Mouse (Mus musculus): ENCODE data around the gene Atp2a2. TPM values are rescaled to one million over a fixed set of nuclear protein-coding genes. Genes with fewer than 3 reads are reported as not detected.

Gene Atp2a2
- total and polyA plus RNA-seq, 3 experiments = 39.8 to 74.4 (median 73.6) TPM

GRCm38 (mm10) chr5:122509608-122510007 is 7.6 kb upstream of the Atp2a2 start:
- ATAC-seq (ENCODE audit: extremely low read depth, insufficient number of reproducible peaks, low FRiP score, poor library complexity, severe bottlenecking) (no peak), DNase-seq (ENCODE audit: low spot score) (no peak)
- TF ChIP-seq TAL1 (conservative IDR thresholded peaks at IDR 0.05; ENCODE audit: low read depth, low read length) (no peak), GATA1 (IDR thresholded peaks at IDR 0.05; ENCODE audit: borderline replicate concordance, low read length) (no peak), CTCF (IDR thresholded peaks at IDR 0.05; ENCODE audit: low read depth, low read length) (no peak), POLR2AphosphoS5 (IDR thresholded peaks at IDR 0.05; ENCODE audit: insufficient replicate concordance, low read depth, low read length) (no peak), GATA2 (IDR thresholded peaks at IDR 0.05; ENCODE audit: borderline replicate concordance, low read depth, low read length) (no peak)
- Histone ChIP-seq H3K9me3 (replicated peaks) (peaks cover 7% of the 10 kb centered on the region), H3K36me3 (replicated peaks) (no peaks in the 10 kb centered on the region), H3K4me1 (ENCODE audit: insufficient read depth, low read depth, low read length) (peaks cover 36% of the 10 kb centered on the region), H3K27me3 (ENCODE audit: insufficient read depth, low read length) (peaks cover 28% of the 10 kb centered on the region), H3K4me3 (ENCODE audit: low read depth, low read length) (no peak overlapping the region)

GRCm38 (mm10) chr5:122508861-122509306 is 6.9 kb upstream of the Atp2a2 start:
- ATAC-seq (ENCODE audit: extremely low read depth, insufficient number of reproducible peaks, low FRiP score, poor library complexity, severe bottlenecking) (no peak), DNase-seq (ENCODE audit: low spot score) (no peak)
- TF ChIP-seq POLR2AphosphoS5 (IDR thresholded peaks at IDR 0.05; ENCODE audit: insufficient replicate concordance, low read depth, low read length) = no peak
- no peak for TF ChIP-seq GATA1 (IDR thresholded peaks at IDR 0.05; ENCODE audit: borderline replicate concordance, low read length)
- no peak for TF ChIP-seq GATA2 (IDR thresholded peaks at IDR 0.05; ENCODE audit: borderline replicate concordance, low read depth, low read length)
- no peak for TF ChIP-seq CTCF (IDR thresholded peaks at IDR 0.05; ENCODE audit: low read depth, low read length)
- TF ChIP-seq TAL1 (conservative IDR thresholded peaks at IDR 0.05; ENCODE audit: low read depth, low read length) = no peak
- peaks cover 28% of the 10 kb centered on the region for H3K4me1 ChIP-seq (ENCODE audit: insufficient read depth, low read depth, low read length)
- H3K36me3 ChIP-seq (replicated peaks) = no peaks in the 10 kb centered on the region
- peaks cover 7% of the 10 kb centered on the region for H3K9me3 ChIP-seq (replicated peaks)
- peaks cover 32% of the 10 kb centered on the region for H3K27me3 ChIP-seq (ENCODE audit: insufficient read depth, low read length)
- H3K4me3 ChIP-seq (ENCODE audit: low read depth, low read length) = no peak overlapping the region

GRCm38 (mm10) chr5:122507396-122507795 is 5.4 kb upstream of the Atp2a2 start:
- no peak for ATAC-seq (ENCODE audit: extremely low read depth, insufficient number of reproducible peaks, low FRiP score, poor library complexity, severe bottlenecking)
- DNase-seq (ENCODE audit: low spot score) = no peak
- Histone ChIP-seq H3K4me1 (ENCODE audit: insufficient read depth, low read depth, low read length) (peaks cover 33% of the 10 kb centered on the region), H3K36me3 (replicated peaks) (no peaks in the 10 kb centered on the region), H3K9me3 (replicated peaks) (peaks cover 7% of the 10 kb centered on the region), H3K4me3 (ENCODE audit: low read depth, low read length) (no peak overlapping the region), H3K27me3 (ENCODE audit: insufficient read depth, low read length) (peaks cover 37% of the 10 kb centered on the region)
- TF ChIP-seq CTCF (IDR thresholded peaks at IDR 0.05; ENCODE audit: low read depth, low read length) (no peak), GATA1 (IDR thresholded peaks at IDR 0.05; ENCODE audit: borderline replicate concordance, low read length) (no peak), GATA2 (IDR thresholded peaks at IDR 0.05; ENCODE audit: borderline replicate concordance, low read depth, low read length) (no peak), TAL1 (conservative IDR thresholded peaks at IDR 0.05; ENCODE audit: low read depth, low read length) (no peak), POLR2AphosphoS5 (IDR thresholded peaks at IDR 0.05; ENCODE audit: insufficient replicate concordance, low read depth, low read length) (no peak)

DNA sequence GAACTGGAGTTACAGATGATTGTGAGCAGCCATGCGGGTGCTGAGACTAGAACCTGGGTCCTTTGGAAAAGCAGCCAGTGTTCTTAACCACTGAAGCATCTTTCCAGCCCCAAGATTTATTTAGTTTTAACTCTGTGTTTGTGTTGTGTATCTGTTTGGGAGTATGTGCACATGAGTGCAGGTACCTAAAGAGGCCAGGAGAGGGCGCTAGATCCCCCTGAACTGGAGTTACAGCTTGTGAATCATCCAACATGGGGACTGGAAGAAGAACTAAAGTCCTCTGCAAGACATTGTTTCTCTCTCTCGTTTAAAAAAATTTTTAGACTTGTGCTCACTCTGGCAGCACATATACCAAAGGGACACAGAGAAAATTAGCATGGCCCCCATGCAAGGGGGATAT is 4.4 kb upstream of the Atp2a2 start:
- no peak for DNase-seq (ENCODE audit: low spot score)
- TF ChIP-seq GATA1 (IDR thresholded peaks at IDR 0.05; ENCODE audit: borderline replicate concordance, low read length) = no peak
- no peak for TF ChIP-seq POLR2AphosphoS5 (IDR thresholded peaks at IDR 0.05; ENCODE audit: insufficient replicate concordance, low read depth, low read length)
- no peak for TF ChIP-seq TAL1 (conservative IDR thresholded peaks at IDR 0.05; ENCODE audit: low read depth, low read length)
- TF ChIP-seq GATA2 (IDR thresholded peaks at IDR 0.05; ENCODE audit: borderline replicate concordance, low read depth, low read length) = no peak
- no peak for TF ChIP-seq CTCF (IDR thresholded peaks at IDR 0.05; ENCODE audit: low read depth, low read length)
- peaks cover 33% of the 10 kb centered on the region for H3K27me3 ChIP-seq (ENCODE audit: insufficient read depth, low read length)
- peaks cover 7% of the 10 kb centered on the region for H3K9me3 ChIP-seq (replicated peaks)
- ATAC-seq (ENCODE audit: extremely low read depth, insufficient number of reproducible peaks, low FRiP score, poor library complexity, severe bottlenecking) = no peak
- H3K4me3 ChIP-seq (ENCODE audit: low read depth, low read length) = no peak overlapping the region
- no peaks in the 10 kb centered on the region for H3K36me3 ChIP-seq (replicated peaks)
- H3K4me1 ChIP-seq (ENCODE audit: insufficient read depth, low read depth, low read length) = peaks cover 25% of the 10 kb centered on the region

- ATAC-seq (ENCODE audit: extremely low read depth, insufficient number of reproducible peaks, low FRiP score, poor library complexity, severe bottlenecking) = no peak
- Histone ChIP-seq H3K36me3 (replicated peaks) (no peaks in the 10 kb centered on the region), H3K9me3 (replicated peaks) (peaks cover 7% of the 10 kb centered on the region), H3K4me3 (ENCODE audit: low read depth, low read length) (no peak overlapping the region), H3K4me1 (ENCODE audit: insufficient read depth, low read depth, low read length) (peaks cover 20% of the 10 kb centered on the region), H3K27me3 (ENCODE audit: insufficient read depth, low read length) (peaks cover 25% of the 10 kb centered on the region)
- DNase-seq (ENCODE audit: low spot score) = no peak
- TF ChIP-seq GATA2 (IDR thresholded peaks at IDR 0.05; ENCODE audit: borderline replicate concordance, low read depth, low read length) (no peak), CTCF (IDR thresholded peaks at IDR 0.05; ENCODE audit: low read depth, low read length) (no peak), GATA1 (IDR thresholded peaks at IDR 0.05; ENCODE audit: borderline replicate concordance, low read length) (no peak), TAL1 (conservative IDR thresholded peaks at IDR 0.05; ENCODE audit: low read depth, low read length) (no peak), POLR2AphosphoS5 (IDR thresholded peaks at IDR 0.05; ENCODE audit: insufficient replicate concordance, low read depth, low read length) (no peak)
Measured at GRCm38 (mm10) chr5:122505554-122505953, 3.5 kb upstream of the Atp2a2 start.

- H3K27me3 ChIP-seq (ENCODE audit: insufficient read depth, low read length) = peaks cover 15% of the 10 kb centered on the region
- peaks cover 18% of the 10 kb centered on the region for H3K4me1 ChIP-seq (ENCODE audit: insufficient read depth, low read depth, low read length)
- ATAC-seq (ENCODE audit: extremely low read depth, insufficient number of reproducible peaks, low FRiP score, poor library complexity, severe bottlenecking) (no peak), DNase-seq (ENCODE audit: low spot score) (no peak)
- H3K9me3 ChIP-seq (replicated peaks) = peaks cover 7% of the 10 kb centered on the region
- TF ChIP-seq POLR2AphosphoS5 (IDR thresholded peaks at IDR 0.05; ENCODE audit: insufficient replicate concordance, low read depth, low read length) (no peak), CTCF (IDR thresholded peaks at IDR 0.05; ENCODE audit: low read depth, low read length) (no peak), GATA2 (IDR thresholded peaks at IDR 0.05; ENCODE audit: borderline replicate concordance, low read depth, low read length) (no peak), TAL1 (conservative IDR thresholded peaks at IDR 0.05; ENCODE audit: low read depth, low read length) (no peak), GATA1 (IDR thresholded peaks at IDR 0.05; ENCODE audit: borderline replicate concordance, low read length) (no peak)
- peaks cover 5% of the 10 kb centered on the region for H3K36me3 ChIP-seq (replicated peaks)
- no peak overlapping the region for H3K4me3 ChIP-seq (ENCODE audit: low read depth, low read length)
Measured at GRCm38 (mm10) chr5:122503760-122504119, 1.7 kb upstream of the Atp2a2 start.
